In the genomic region with DNA sequence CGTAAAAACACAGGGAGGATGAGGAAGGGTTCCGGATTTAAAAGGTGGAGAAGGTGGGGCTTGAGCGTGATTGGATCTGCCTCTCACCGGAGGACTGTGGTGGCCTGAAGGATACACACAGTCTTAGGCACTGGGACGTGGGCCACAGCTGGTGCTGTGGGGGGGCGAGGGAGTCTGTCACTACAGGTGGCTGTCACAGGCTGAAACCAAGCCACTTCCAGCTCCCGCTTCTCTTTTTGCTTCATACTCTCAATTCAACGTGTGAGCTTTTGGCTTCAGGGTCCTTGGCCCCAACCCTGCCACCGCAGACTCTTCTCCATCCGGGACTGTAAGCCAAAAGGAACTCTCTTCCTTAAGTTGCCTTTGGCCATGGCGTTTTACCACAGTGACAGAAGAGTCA, we compare ENCODE assay signal across 29 mouse cellular contexts.
"Had no signal": no experiment of that assay in that cellular context is flagged by ENCODE, and none has a peak within 500 bp of the region (broad histone marks: within the 10 kb centered on the region; RNA-seq: fewer than 3 reads in every experiment).

No protein-coding gene starts in this region.

- ATAC-seq: liver, embryonic 12.5 days; liver, postnatal 0 days; lung, postnatal 0 days; midbrain, embryonic 13.5 days; midbrain, embryonic 15.5 days; midbrain, embryonic 16.5 days had no signal

- H3K27me3 ChIP-seq: limb, embryonic 12.5 days; limb, embryonic 13.5 days; limb, embryonic 15.5 days; liver, embryonic 12.5 days; liver, embryonic 13.5 days; liver, embryonic 15.5 days; lung, embryonic 15.5 days; midbrain, embryonic 12.5 days; midbrain, embryonic 13.5 days; midbrain, embryonic 15.5 days; neural tube, embryonic 12.5 days had no signal

- H3K9me3 ChIP-seq: limb, embryonic 10.5 days; limb, embryonic 12.5 days; limb, embryonic 13.5 days; limb, embryonic 15.5 days; liver, embryonic 12.5 days; liver, embryonic 13.5 days; liver, embryonic 15.5 days; lung, embryonic 15.5 days; megakaryocyte, embryonic 14.5 days; midbrain, embryonic 12.5 days; midbrain, embryonic 13.5 days; midbrain, embryonic 15.5 days; neural tube, embryonic 12.5 days had no signal

- DNase-seq: liver; liver, embryonic 13.5 days; liver, postnatal 0 days; lung, adult 18-20 months; lung, adult 2 months; lung, embryonic 14.5 days; lung, postnatal 14 days; lung, postnatal 36 days; lung, postnatal 4 days; midbrain, embryonic 14.5 days had no signal

- H3K4me2 ChIP-seq: limb, embryonic 12.5 days; limb, embryonic 13.5 days; limb, embryonic 15.5 days; liver, embryonic 11.5 days; liver, embryonic 12.5 days; liver, embryonic 13.5 days; liver, embryonic 15.5 days; lung, embryonic 14.5 days; lung, embryonic 15.5 days; midbrain, embryonic 11.5 days; midbrain, embryonic 12.5 days; midbrain, embryonic 13.5 days; midbrain, embryonic 15.5 days; neural tube, embryonic 12.5 days had no signal

- H3K27ac ChIP-seq: limb, embryonic 10.5 days; limb, embryonic 13.5 days; liver, embryonic 12.5 days; liver, embryonic 13.5 days; liver, embryonic 14.5 days; liver, embryonic 15.5 days; lung, embryonic 15.5 days; macrophage; midbrain, embryonic 12.5 days; midbrain, embryonic 13.5 days; midbrain, embryonic 15.5 days; neural tube, embryonic 12.5 days had no signal

- H3K4me1 ChIP-seq: limb, embryonic 13.5 days; lung, embryonic 15.5 days; midbrain, embryonic 12.5 days; midbrain, embryonic 13.5 days; midbrain, embryonic 15.5 days; neural tube, embryonic 12.5 days had no signal

- H3K9ac ChIP-seq: limb, embryonic 12.5 days; limb, embryonic 13.5 days; limb, embryonic 15.5 days; liver, embryonic 12.5 days; liver, embryonic 13.5 days; liver, embryonic 14.5 days; liver, embryonic 15.5 days; liver, postnatal 0 days; lung, embryonic 14.5 days; lung, embryonic 15.5 days; midbrain, embryonic 12.5 days; midbrain, embryonic 13.5 days; midbrain, embryonic 15.5 days; neural tube, embryonic 12.5 days had no signal

- H3K4me3 ChIP-seq: limb, embryonic 10.5 days; limb, embryonic 12.5 days; limb, embryonic 13.5 days; limb, embryonic 15.5 days; liver, embryonic 12.5 days; liver, embryonic 13.5 days; liver, embryonic 15.5 days; lung, embryonic 15.5 days; megakaryocyte, embryonic 14.5 days; midbrain, embryonic 12.5 days; midbrain, embryonic 13.5 days; midbrain, embryonic 15.5 days; myocyte; neural tube, embryonic 12.5 days had no signal
